Mouse (Mus musculus): ENCODE data around the gene Scd2.
A peak's percentile ranks its signal among the peaks of the same experiment; 100 is the strongest.
"Not testable (repeated sequence)": the region's sequence is repeated elsewhere in the genome, so short reads cannot be mapped to it uniquely, and the experiment has no call there.

The Scd2 gene

DNA sequence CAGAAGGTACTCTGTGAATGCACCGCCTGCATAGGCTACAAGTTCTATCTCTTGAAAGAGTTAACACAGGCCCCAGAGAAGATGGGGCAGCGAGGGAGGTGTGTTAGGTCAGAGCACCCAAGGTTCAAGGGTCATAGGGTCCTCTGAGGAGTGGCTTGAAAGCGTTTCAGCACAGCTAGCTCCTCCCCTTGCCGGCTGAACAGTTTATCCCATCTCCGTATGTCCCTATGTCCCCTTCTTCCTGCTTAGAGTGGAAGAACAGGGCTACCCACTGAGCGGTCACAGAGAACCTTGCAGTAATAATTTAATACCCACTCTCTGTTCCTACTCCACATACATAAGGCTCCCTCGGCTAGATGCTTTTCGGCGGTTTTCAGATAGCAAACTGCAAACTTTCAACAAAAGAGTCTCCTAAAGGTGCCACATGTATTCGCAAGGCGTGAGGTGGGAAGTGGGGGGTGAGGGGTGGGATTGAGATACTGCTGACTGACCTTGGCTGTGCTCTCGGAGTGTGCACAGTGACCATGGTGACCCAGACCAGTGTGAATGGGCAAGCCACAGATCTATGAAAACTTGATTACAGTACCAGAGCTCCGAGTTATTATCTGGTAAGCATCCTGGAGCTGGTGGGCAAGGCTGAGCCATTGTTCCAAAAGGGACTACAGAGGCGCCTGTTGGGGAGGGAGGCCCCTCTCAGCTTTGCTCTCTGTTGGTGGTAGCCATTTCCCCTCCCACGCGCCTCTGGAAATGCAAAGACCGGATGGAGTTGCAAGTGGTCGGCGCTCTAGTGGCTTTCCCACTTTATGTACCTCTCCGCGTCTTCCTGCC lies at the start of gene Scd2:
Gene Scd2 (plus strand): TSS at position 734 of the 828 bp plus-strand sequence.
- DNase-seq (ENCODE audit: low spot score) = peak; percentile 81

DNA sequence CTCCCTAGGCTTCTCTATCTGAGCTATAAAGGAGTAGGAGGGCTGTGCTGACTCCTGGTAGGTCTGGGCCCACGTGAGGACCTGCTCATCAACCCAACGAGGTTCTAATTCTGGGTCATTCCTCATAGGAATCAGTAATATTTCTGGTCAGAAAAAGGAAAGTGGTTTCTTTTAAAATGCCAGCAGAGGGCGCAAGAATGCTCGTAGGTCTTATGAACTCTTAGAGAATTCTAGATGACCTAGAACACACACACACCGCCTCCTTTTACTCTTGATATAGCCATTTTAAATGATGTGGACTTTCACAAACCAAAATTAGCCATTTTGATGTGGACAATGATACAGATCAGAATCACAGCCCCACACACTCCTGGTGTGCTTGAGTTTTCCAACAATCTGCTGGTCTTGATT lies 47.7 kb upstream of the Scd2 start:
- peak; percentile 91 for DNase-seq (ENCODE audit: low spot score)

GRCm38 (mm10) chr19:44246341-44246911 lies 47.0 kb upstream of the Scd2 start:
- DNase-seq (ENCODE audit: low spot score) = peak; percentile 13

DNA sequence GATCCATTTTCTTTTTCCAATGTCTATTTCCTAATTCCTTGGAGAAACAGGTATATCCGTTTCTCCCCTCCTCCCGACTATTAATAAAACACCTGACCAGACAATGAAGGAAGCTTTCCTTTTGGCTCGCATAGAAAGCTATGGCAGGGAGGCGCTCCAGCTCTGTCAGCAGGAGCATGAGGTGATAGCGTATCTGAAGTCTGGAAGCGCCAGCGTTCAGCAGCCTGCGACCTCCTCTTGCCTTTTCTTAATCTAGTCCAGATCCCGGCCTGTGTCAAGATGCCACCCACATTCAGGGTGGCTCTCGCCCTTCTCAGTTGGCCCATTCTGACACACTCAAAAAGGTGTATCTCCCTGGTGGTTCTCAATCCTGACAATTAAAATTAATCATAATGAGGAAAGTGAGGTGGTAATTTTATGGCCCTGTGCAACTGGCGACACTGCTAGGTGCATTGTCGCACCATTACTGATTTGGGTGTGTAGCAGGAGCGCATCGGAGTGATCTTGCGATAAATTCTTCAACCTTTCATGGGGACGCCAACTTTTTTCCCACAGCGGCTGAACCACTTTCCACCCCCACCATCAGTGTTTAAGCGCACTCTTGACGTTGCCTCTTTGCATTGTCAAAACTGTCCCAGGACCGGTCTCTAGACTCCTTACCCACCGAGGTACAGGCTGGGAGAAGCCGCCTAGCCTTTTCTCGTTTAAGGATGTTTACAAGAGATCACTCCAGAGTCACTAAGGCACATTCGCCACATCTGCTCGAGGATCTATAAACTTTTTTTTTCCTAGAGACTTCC lies 46.0 kb upstream of the Scd2 start:
- DNase-seq (ENCODE audit: low spot score) = peak; percentile 67

- DNase-seq (ENCODE audit: low spot score) = peak; percentile 100
These were observed 45.2 kb upstream of the Scd2 start for GRCm38 (mm10) chr19:44248081-44248853.

GRCm38 (mm10) chr19:44248854-44249351 lies 44.6 kb upstream of the Scd2 start:
- peak; percentile 4 for DNase-seq (ENCODE audit: low spot score)

DNA sequence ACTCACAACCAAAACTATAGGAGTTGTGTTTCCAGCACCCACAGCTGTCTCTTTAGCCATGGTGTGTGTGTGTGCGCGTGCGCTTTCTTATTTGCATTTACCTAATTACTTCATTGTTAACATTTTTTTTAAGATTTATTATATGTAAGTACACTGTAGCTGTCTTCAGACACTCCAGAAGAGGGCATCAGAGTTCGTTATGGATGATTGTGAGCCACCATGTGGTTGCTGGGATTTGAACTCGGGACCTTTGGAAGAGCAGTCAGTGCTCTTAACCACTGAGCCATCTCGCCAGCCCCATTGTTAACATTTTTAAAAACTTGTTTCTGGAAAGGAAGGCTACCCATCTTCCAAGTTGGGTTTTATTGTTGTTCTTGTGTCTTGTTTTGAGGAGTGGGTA lies 42.3 kb upstream of the Scd2 start:
- DNase-seq (ENCODE audit: low spot score) = not testable (repeated sequence)

- DNase-seq (ENCODE audit: low spot score) = no peak
These were observed 41.4 kb upstream of the Scd2 start for GRCm38 (mm10) chr19:44251936-44252558.

GRCm38 (mm10) chr19:44254106-44254505 lies 39.4 kb upstream of the Scd2 start:
- DNase-seq (ENCODE audit: low spot score) = not testable (repeated sequence)

DNA sequence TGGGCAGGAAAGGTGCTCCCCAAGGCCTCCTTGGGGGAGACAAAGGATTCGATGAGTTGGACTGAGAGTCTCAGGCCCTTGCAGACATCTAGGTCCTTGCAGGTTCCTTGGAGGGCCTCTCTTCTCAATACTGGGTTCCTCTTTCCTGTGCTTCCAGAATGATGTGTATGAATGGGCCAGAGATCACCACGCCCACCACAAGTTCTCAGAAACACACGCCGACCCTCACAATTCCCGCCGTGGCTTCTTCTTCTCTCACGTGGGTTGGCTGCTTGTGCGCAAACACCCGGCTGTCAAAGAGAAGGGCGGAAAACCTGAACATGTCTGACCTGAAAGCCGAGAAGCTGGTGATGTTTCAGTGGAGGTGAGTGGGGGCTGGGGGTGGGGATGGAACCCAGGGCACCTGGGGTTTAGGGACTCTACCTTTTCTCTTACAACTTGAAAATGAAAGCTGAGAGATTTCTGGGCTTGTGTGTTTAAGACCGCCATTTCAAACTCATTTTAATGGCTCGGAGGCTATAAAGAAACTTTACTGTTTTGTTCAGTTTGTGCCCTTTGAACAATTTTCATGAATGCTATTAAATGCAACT lies 36.0 kb upstream of the Scd2 start:
- no peak for DNase-seq (ENCODE audit: low spot score)

DNA sequence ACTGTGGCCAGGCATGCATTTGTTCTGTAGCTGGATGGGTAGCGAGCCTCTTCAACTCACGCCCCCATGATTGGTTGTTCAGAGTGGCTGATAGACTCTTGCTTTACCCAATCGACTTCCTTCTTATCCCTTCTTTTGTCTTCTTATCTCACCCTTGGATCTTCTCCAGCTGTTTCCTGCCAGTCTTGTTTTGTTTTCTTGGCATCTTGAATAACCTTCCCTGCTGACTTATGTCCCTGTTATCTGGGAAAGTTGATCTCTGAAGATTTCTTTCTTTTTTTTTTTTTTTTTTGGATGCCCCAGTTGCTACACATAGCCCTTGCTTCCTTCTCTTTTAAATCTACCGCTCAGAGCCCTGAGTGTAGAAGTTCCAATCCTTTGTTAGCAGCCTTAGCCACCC lies 34.0 kb upstream of the Scd2 start:
- no peak for DNase-seq (ENCODE audit: low spot score)

GRCm38 (mm10) chr19:44260487-44260886 lies 33.0 kb upstream of the Scd2 start:
- DNase-seq (ENCODE audit: low spot score) = no peak

- DNase-seq (ENCODE audit: low spot score) = no peak
These were observed 31.7 kb upstream of the Scd2 start for GRCm38 (mm10) chr19:44261774-44262173.

GRCm38 (mm10) chr19:44263581-44263980 lies 29.9 kb upstream of the Scd2 start:
- DNase-seq (ENCODE audit: low spot score) = no peak

DNA sequence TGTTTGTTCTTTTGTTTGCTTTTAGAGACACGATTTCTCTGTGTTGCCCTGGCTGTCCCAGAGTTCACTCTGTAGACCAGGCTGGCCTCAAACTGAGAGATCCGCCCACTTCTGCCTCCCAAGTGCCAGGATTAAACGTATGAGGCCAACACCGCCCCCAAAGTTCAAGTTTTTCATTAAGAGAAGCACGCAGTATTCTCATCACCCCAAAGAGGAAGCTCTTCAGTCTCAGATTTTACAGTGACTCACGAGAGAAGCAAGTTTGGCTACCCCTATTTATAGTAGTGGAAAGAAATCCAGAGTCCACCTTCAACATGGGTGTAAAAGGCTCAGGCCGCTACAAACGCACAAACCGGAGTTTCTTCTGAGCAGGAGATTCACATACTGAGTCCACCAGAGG lies 29.2 kb upstream of the Scd2 start:
- no peak for DNase-seq (ENCODE audit: low spot score)

GRCm38 (mm10) chr19:44265300-44265699 lies 28.2 kb upstream of the Scd2 start:
- DNase-seq (ENCODE audit: low spot score) = no peak

DNA sequence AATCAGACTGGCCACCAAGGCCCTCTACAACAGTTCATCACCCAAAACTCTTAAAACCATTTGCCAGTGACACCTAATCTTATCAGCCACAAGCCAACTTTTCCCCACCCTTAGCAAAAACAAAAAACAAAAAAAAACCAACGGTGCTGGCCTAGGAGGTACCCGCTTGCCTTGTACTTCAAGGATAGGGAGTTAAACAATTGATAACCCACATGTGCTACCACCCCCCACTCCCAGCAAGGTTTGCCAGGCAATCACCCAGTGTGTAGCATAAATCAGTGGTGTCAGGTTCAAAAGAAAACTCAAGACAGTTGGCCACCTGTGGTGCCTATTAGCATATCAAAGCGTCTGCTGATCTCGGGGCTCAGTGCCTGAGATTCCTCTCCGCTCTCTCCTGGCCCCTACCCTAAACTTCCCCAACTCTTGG lies 27.6 kb upstream of the Scd2 start:
- DNase-seq (ENCODE audit: low spot score) = peak; percentile 70

DNA sequence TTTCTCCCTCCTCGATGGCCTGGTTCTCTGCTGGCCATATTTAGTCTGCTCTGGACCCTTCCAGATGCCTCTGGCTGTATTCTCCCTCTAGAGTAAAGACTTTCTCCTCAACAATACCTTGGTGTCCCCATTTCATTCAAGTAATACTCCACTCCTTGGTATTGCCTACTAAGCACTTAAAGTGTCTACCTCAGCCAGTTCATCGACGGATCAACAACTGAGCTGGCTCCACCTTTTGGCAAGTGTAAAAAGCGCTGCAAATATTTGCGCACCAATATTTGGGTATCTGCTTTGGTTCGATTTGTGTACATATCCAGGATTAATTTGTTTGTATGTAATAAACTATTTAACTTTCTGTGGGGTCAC lies 27.0 kb upstream of the Scd2 start:
- DNase-seq (ENCODE audit: low spot score) = no peak

GRCm38 (mm10) chr19:44266824-44267498 lies 26.5 kb upstream of the Scd2 start:
- DNase-seq (ENCODE audit: low spot score) = peak; percentile 96

DNA sequence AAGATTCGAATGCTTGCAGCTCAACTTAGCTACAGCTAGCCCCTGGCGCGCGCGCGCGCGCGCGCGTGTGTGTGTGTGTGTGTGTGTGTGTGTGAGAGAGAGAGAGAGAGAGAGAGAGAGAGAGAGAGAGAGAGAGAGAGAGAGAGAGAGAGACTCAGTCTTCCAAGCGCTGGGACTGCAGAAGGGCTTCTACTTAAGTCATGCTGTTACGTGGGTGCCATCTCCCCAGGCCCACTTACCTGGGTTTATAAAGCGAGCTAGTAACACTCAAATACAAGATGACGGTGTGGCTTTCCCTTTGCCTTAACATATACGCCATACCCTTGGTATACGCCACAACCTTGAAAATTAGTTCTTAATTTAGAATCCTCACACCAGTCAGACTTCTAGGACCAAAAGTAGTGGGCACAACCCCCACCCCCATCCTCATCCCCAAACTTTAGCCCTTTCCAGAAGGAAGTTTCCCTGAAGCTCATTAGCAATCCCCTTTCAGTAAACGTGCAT lies 25.9 kb upstream of the Scd2 start:
- DNase-seq (ENCODE audit: low spot score) = no peak
